Mouse (Mus musculus) embryonic facial prominence, embryonic 14.5 days (tissue): ENCODE results near the gene Ip6k1. TPM values are rescaled to one million over a fixed set of nuclear protein-coding genes. Genes with fewer than 3 reads are reported as not detected.

Source experiments
- ATAC-seq: fragments of 200-750 bp; cut with Nextera tagmentation; 2 replicates; pipeline ENCODE4 v1.8.0; 2017; ENCODE audit warnings: low read depth, moderate number of reproducible peaks, moderate TSS enrichment
- DNase-seq: peaks from one replicate; pipeline ENCODE4 v3.0.0-alpha.2; 2015; ENCODE audit warnings: low spot score
- H3K27ac ChIP-seq: fragments of 300-500 bp; sonication (generic); replicated peaks from 2 replicates; pipeline ENCODE4 v1.5.1; 2014; ENCODE audit warnings: low read depth, mild to moderate bottlenecking, low read length, moderate library complexity
- H3K27me3 ChIP-seq: fragments of 300-500 bp; sonication (generic); replicated peaks from 2 replicates; pipeline ENCODE4 v1.6.1; 2014; ENCODE audit warnings: low read length; ENCODE audit not compliant: control insufficient read depth, insufficient read depth
- H3K36me3 ChIP-seq: fragments of 300-500 bp; sonication (generic); 2 replicates; pipeline ENCODE4 v1.6.1; 2014; ENCODE audit warnings: low read length, mixed read lengths; ENCODE audit not compliant: control insufficient read depth, insufficient read depth
- H3K4me1 ChIP-seq: fragments of 300-500 bp; sonication (generic); 2 replicates; pipeline ENCODE4 v1.6.1; 2014; ENCODE audit warnings: antibody characterized with exemption, low read length; ENCODE audit not compliant: control insufficient read depth, insufficient read depth
- H3K4me2 ChIP-seq: fragments of 300-500 bp; sonication (generic); 2 replicates; pipeline ENCODE4 v1.6.1; 2014; ENCODE audit warnings: low read depth, mild to moderate bottlenecking, low read length, moderate library complexity, mixed read lengths
- H3K4me3 ChIP-seq: fragments of 300-500 bp; sonication (generic); 2 replicates; pipeline ENCODE4 v1.5.1; 2014; ENCODE audit warnings: low read depth, mild to moderate bottlenecking, low read length
- H3K9ac ChIP-seq: fragments of 300-500 bp; sonication (generic); 2 replicates; pipeline ENCODE4 v1.6.1; 2014; ENCODE audit warnings: low read depth, mild to moderate bottlenecking, low read length, moderate library complexity, mixed read lengths
- H3K9me3 ChIP-seq: fragments of 300-500 bp; sonication (generic); 2 replicates; pipeline ENCODE4 v1.6.1; 2016; ENCODE audit warnings: low read length; ENCODE audit not compliant: control insufficient read depth
- WGBS: fragments of 180-500 bp; shearing (Covaris S2); extraction: QIAGEN DNeasy Blood & Tissue Kit; methylation state at CpG from one replicate; pipeline ENCODE4 v1.1.7; 2014; 5-methylcytosine and 5-hydroxymethylcytosine counted together
- polyA plus RNA-seq: library from polyadenylated mRNA; unstranded; fragments of >200 nt; fragmentation: Nextera tagmentation; extraction: Ambion mirVana; gene quantifications from 2 replicates; pipeline ENCODE4 v1.2.1, GENCODE M21; 2014

Ip6k1 gene
- polyA plus RNA-seq, 1 experiment from 2014 or later, result 29.0 TPM

GRCm38 (mm10) chr9:108049561-108050251 is 47.4 kb downstream of the Ip6k1 start:
- H3K36me3 ChIP-seq, result peaks cover 66% of the 10 kb centered on the region
- 44% methylated on average over 15 of the region's 15 CpGs for WGBS
- no peaks in the 10 kb centered on the region for H3K27me3 ChIP-seq
- peak overlapping the region; percentile 80 for H3K4me3 ChIP-seq
- no peaks in the 10 kb centered on the region for H3K9me3 ChIP-seq
- H3K4me1 ChIP-seq, result 0 out of 2 replicates have a peak, but pooled peaks cover 11% of the 10 kb centered on the region
- H3K9ac ChIP-seq, result peak overlapping the region; percentile 89
- DNase-seq (no peak), ATAC-seq (no peak)
- peak overlapping the region; percentile 66 for H3K4me2 ChIP-seq
- peak overlapping the region; percentile 86 for H3K27ac ChIP-seq

- H3K27ac ChIP-seq, result no peak overlapping the region
- H3K9ac ChIP-seq, result no peak overlapping the region
- ATAC-seq (no peak), DNase-seq (no peak)
- H3K4me2 ChIP-seq, result no peak overlapping the region
- no peaks in the 10 kb centered on the region for H3K9me3 ChIP-seq
- 0 out of 2 replicates have a peak, but pooled peaks cover 11% of the 10 kb centered on the region for H3K4me1 ChIP-seq
- no peak overlapping the region for H3K4me3 ChIP-seq
- H3K36me3 ChIP-seq, result peaks cover 65% of the 10 kb centered on the region
- no peaks in the 10 kb centered on the region for H3K27me3 ChIP-seq
- 96% methylated on average over 15 of the region's 15 CpGs for WGBS
Observed at GRCm38 (mm10) chr9:108051184-108051930, 49.1 kb downstream of the Ip6k1 start.

- Histone ChIP-seq H3K4me3 (no peak overlapping the region), H3K4me2 (no peak overlapping the region), H3K9ac (no peak overlapping the region), H3K36me3 (peaks cover 65% of the 10 kb centered on the region), H3K9me3 (no peaks in the 10 kb centered on the region), H3K27me3 (no peaks in the 10 kb centered on the region), H3K27ac (no peak overlapping the region), H3K4me1 (0 out of 2 replicates have a peak, but pooled peaks cover 11% of the 10 kb centered on the region)
- ATAC-seq, result no peak
- WGBS, result 80% methylated on average over 4 of the region's 4 CpGs
- no peak for DNase-seq
Observed at GRCm38 (mm10) chr9:108051931-108052220, 49.6 kb downstream of the Ip6k1 start.

GRCm38 (mm10) chr9:108052411-108052810 is 50.1 kb downstream of the Ip6k1 start:
- Histone ChIP-seq H3K4me3 (no peak overlapping the region), H3K27me3 (no peaks in the 10 kb centered on the region), H3K9ac (no peak overlapping the region), H3K4me1 (0 out of 2 replicates have a peak, but pooled peaks cover 11% of the 10 kb centered on the region), H3K27ac (no peak overlapping the region; the same call in 1 of the 2 replicates), H3K9me3 (no peaks in the 10 kb centered on the region), H3K4me2 (no peak overlapping the region), H3K36me3 (peaks cover 64% of the 10 kb centered on the region)
- no peak for DNase-seq
- no peak for ATAC-seq
- WGBS, result 71% methylated on average over 7 of the region's 7 CpGs

- Histone ChIP-seq H3K4me2 (peak within 1 kb of the TSS; percentile 46), H3K36me3 (peaks cover 66% of the 10 kb centered on the region), H3K27me3 (no peaks in the 10 kb centered on the region), H3K4me3 (0 out of 2 replicates have a peak within 1 kb of the TSS, but pooled peaks have one; percentile 19), H3K9ac (peak within 1 kb of the TSS; percentile 51; the same call in 1 of the 2 replicates), H3K27ac (peak within 1 kb of the TSS; percentile 62), H3K4me1 (0 out of 2 replicates have a peak, but pooled peaks cover 10% of the 10 kb centered on the region), H3K9me3 (no peaks in the 10 kb centered on the region)
- DNase-seq (peak; percentile 98), ATAC-seq (peak; percentile 54)
- WGBS, result 55% methylated on average over 20 of the region's 20 CpGs
Observed at GRCm38 (mm10) chr9:108052885-108053664, 50.8 kb downstream of the Ip6k1 start, which contains the start of gene Amigo3. TSS of gene Amigo3 (plus strand) at chr9:108053159.

GRCm38 (mm10) chr9:108053665-108054225 is 51.4 kb downstream of the Ip6k1 start:
- no peaks in the 10 kb centered on the region for H3K27me3 ChIP-seq
- 0 out of 2 replicates have a peak, but pooled peaks cover 4% of the 10 kb centered on the region for H3K4me1 ChIP-seq
- 0 out of 2 replicates have a peak overlapping the region, but pooled peaks have one; percentile 46 for H3K4me2 ChIP-seq
- DNase-seq (no peak), ATAC-seq (no peak)
- H3K9me3 ChIP-seq, result no peaks in the 10 kb centered on the region
- 0 out of 2 replicates have a peak overlapping the region, but pooled peaks have one; percentile 51 for H3K9ac ChIP-seq
- peaks cover 73% of the 10 kb centered on the region for H3K36me3 ChIP-seq
- 87% methylated on average over 15 of the region's 15 CpGs for WGBS
- no peak overlapping the region for H3K4me3 ChIP-seq
- peak overlapping the region; percentile 62 for H3K27ac ChIP-seq

GRCm38 (mm10) chr9:108054331-108055040 is 52.2 kb downstream of the Ip6k1 start:
- ATAC-seq, result no peak
- H3K27me3 ChIP-seq, result no peaks in the 10 kb centered on the region
- peaks cover 81% of the 10 kb centered on the region for H3K36me3 ChIP-seq
- no peak overlapping the region for H3K4me2 ChIP-seq
- 0 out of 2 replicates have a peak, but pooled peaks cover 4% of the 10 kb centered on the region for H3K4me1 ChIP-seq
- no peak overlapping the region for H3K4me3 ChIP-seq
- no peak overlapping the region for H3K9ac ChIP-seq
- H3K27ac ChIP-seq, result no peak overlapping the region
- 90% methylated on average over 22 of the region's 22 CpGs for WGBS
- H3K9me3 ChIP-seq, result no peaks in the 10 kb centered on the region
- no peak for DNase-seq
